Mouse (Mus musculus) erythroblast, embryonic 14.5 days (primary cell): ENCODE results near the gene Cacnb2. TPM values are rescaled to one million over a fixed set of nuclear protein-coding genes. Genes with fewer than 3 reads are reported as not detected.
"Not testable (repeated sequence)": the region's sequence is repeated elsewhere in the genome, so short reads cannot be mapped to it uniquely, and the experiment has no call there.

Experiments used
- H3K27me3 ChIP-seq: 2 replicates; pipeline ENCODE4 v1.6.1; 2012; ENCODE audit warnings: inconsistent platforms; ENCODE audit not compliant: control insufficient read depth
- H3K36me3 ChIP-seq: 2 replicates; pipeline ENCODE4 v1.6.1; 2012; ENCODE audit warnings: mild to moderate bottlenecking, inconsistent platforms; ENCODE audit not compliant: control insufficient read depth
- H3K4me1 ChIP-seq: 2 replicates; pipeline ENCODE4 v1.6.1; 2012; ENCODE audit warnings: inconsistent platforms; ENCODE audit not compliant: control insufficient read depth
- H3K4me3 ChIP-seq: replicated peaks from 2 replicates; pipeline ENCODE3; 2012; ENCODE audit warnings: moderate library complexity, mild to moderate bottlenecking, inconsistent platforms
- H3K9me3 ChIP-seq: 2 replicates; pipeline ENCODE4 v1.6.1; 2012; ENCODE audit warnings: low read length, inconsistent platforms, mixed read lengths; ENCODE audit not compliant: control insufficient read depth
- GATA1 ChIP-seq: IDR thresholded peaks from 2 replicates; pipeline ENCODE4 v1.6.1; 2012; ENCODE audit warnings: low read length, inconsistent platforms, mixed read lengths
- TAL1 ChIP-seq: IDR thresholded peaks from 3 replicates; pipeline ENCODE4 v1.6.1; 2012; ENCODE audit warnings: low read length, inconsistent platforms, mixed read lengths
- polyA plus RNA-seq: library from polyadenylated mRNA; stranded (reverse); fragments of >175 nt; gene quantifications from 2 replicates; pipeline ENCODE4 v1.2.3, GENCODE M21; 2012

Cacnb2 gene
- polyA plus RNA-seq, 1 experiment = not detected

DNA sequence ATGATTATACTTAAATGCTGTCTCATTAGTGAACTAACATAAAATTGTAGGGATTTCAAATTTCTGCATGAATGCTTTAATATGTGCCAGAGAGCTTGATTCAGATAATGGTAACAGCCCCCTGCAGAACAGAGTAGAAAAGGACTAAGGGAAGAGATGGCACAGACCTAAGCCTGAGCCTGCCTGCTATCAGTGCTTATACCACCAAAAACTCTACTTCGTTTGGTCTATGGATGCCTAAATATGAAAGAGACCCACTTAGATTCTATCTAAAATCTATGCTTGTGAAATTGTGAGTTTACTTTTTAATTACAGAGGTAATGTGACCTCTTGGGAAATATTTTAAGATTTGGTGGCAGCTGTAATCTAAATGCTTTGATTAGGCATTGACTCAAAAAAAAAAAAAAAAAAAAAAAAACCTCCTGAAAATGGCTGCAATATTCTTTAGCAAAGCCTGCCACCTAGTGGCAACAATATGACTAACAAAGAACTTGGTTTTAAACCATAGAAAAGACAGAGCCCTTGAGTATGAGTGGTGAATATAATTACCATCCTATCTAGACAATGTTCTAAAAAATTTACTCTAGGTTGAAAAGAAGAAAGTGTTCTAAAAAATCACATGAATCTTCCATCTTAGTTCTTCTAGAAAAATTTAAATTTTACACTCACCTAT, 100.2 kb downstream of the Cacnb2 start:
- no peak for TF ChIP-seq GATA1
- TF ChIP-seq TAL1 = no peak

GRCm38 (mm10) chr2:14703676-14704075, 100.8 kb downstream of the Cacnb2 start:
- no peaks in the 10 kb centered on the region for H3K9me3 ChIP-seq
- TF ChIP-seq GATA1 (no peak), TAL1 (no peak)
- no peaks in the 10 kb centered on the region for H3K36me3 ChIP-seq

More for the DNA sequence above, 100.2 kb downstream of the Cacnb2 start:
- Histone ChIP-seq H3K9me3 (no peaks in the 10 kb centered on the region), H3K36me3 (no peaks in the 10 kb centered on the region), H3K4me3 (no peak overlapping the region), H3K27me3 (no peaks in the 10 kb centered on the region), H3K4me1 (no peaks in the 10 kb centered on the region)

DNA sequence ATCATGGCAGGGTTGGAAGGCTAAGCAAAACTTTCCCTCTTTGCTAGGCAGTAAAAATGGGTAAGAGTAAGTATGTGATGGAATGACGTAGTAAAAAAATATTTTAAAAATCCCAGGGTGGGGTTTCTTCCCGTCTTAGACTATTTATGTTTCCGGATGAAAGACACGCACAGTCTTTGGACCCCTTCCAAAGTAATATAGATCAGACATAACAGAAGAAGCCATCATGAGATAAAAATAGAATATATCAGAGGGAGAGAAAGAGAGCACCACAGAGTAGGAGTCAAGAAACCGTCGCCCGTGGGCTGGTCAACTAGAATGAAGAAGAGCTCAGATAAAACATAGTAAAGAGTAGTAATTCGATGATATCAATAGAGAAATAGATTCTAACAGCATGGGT, 107.4 kb downstream of the Cacnb2 start:
- Histone ChIP-seq H3K27me3 (no peaks in the 10 kb centered on the region), H3K4me1 (no peaks in the 10 kb centered on the region), H3K36me3 (no peaks in the 10 kb centered on the region), H3K4me3 (no peak overlapping the region), H3K9me3 (no peaks in the 10 kb centered on the region)
- TF ChIP-seq TAL1 (no peak), GATA1 (no peak)

More at GRCm38 (mm10) chr2:14703676-14704075, 100.8 kb downstream of the Cacnb2 start:
- no peaks in the 10 kb centered on the region for H3K4me1 ChIP-seq
- no peak overlapping the region for H3K4me3 ChIP-seq
- H3K27me3 ChIP-seq = no peaks in the 10 kb centered on the region

- Histone ChIP-seq H3K4me1 (no peaks in the 10 kb centered on the region), H3K9me3 (no peaks in the 10 kb centered on the region), H3K36me3 (no peaks in the 10 kb centered on the region), H3K27me3 (no peaks in the 10 kb centered on the region), H3K4me3 (no peak overlapping the region)
- TF ChIP-seq GATA1 (no peak), TAL1 (no peak)
These were observed 108.9 kb downstream of the Cacnb2 start for GRCm38 (mm10) chr2:14711751-14712150.

DNA sequence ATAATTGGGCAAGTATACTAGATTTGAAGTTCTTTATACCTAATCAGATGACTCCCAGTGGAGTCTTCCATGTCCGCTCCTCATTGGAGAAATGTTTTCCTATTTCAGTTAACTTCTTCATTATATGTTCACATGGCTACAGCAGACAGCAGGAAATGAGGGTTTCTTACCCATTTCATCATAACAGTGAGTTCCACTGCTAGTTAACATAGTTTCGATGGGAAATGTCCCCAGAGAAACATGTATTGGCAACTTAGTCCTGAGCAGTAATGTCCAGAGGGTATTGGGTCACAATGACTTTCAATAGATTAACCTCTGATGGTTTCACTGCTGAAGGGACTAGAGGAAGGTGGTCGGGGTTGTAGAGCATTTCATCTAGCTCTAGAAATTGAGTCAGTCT, 110.2 kb downstream of the Cacnb2 start:
- TF ChIP-seq TAL1 = no peak
- no peak for TF ChIP-seq GATA1
- no peaks in the 10 kb centered on the region for H3K27me3 ChIP-seq

GRCm38 (mm10) chr2:14716666-14717065, 113.8 kb downstream of the Cacnb2 start:
- Histone ChIP-seq H3K4me1 (no peaks in the 10 kb centered on the region), H3K36me3 (no peaks in the 10 kb centered on the region), H3K4me3 (no peak overlapping the region), H3K27me3 (no peaks in the 10 kb centered on the region), H3K9me3 (no peaks in the 10 kb centered on the region)
- TF ChIP-seq TAL1 (no peak), GATA1 (no peak)

More for the DNA sequence above, 110.2 kb downstream of the Cacnb2 start:
- Histone ChIP-seq H3K4me1 (no peaks in the 10 kb centered on the region), H3K36me3 (no peaks in the 10 kb centered on the region), H3K9me3 (no peaks in the 10 kb centered on the region), H3K4me3 (no peak overlapping the region)

- TF ChIP-seq GATA1 = no peak
- no peak for TF ChIP-seq TAL1
- Histone ChIP-seq H3K36me3 (no peaks in the 10 kb centered on the region), H3K4me3 (no peak overlapping the region), H3K9me3 (no peaks in the 10 kb centered on the region), H3K27me3 (no peaks in the 10 kb centered on the region), H3K4me1 (no peaks in the 10 kb centered on the region)
These were observed 116.3 kb downstream of the Cacnb2 start for GRCm38 (mm10) chr2:14719119-14719718.

GRCm38 (mm10) chr2:14725437-14725836, 122.5 kb downstream of the Cacnb2 start:
- Histone ChIP-seq H3K36me3 (no peaks in the 10 kb centered on the region), H3K27me3 (no peaks in the 10 kb centered on the region), H3K4me1 (no peaks in the 10 kb centered on the region), H3K9me3 (no peaks in the 10 kb centered on the region; the same call in 1 of the 2 replicates), H3K4me3 (no peak overlapping the region)
- no peak for TF ChIP-seq GATA1
- no peak for TF ChIP-seq TAL1

DNA sequence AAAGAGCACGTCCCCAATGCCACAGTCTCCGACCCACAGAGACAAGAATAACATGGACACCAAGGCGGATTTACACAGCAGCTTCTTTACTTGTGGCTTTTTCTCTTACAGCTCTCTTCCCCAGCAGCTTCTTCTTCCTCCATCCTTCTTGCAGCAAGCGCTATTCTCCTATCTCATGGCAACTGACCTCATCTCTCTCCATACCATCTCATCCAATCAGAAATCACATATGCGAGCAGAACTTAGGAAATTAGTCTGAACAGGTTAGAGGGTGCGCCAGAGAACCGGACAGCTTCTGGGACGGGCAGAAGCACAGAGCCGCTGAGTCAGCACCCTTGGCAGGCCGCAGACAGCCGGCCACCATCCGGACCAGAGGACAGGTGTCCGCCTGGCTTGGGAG, 123.7 kb downstream of the Cacnb2 start:
- H3K9me3 ChIP-seq, H3K36me3 ChIP-seq, H3K27me3 ChIP-seq, H3K4me1 ChIP-seq, H3K4me3 ChIP-seq: not testable (repeated sequence)
